Mouse (Mus musculus) liver, embryonic 14.5 days (tissue): Measurements from ENCODE around the gene Cct5. TPM values are rescaled to one million over a fixed set of nuclear protein-coding genes. Genes with fewer than 3 reads are reported as not detected.

Experiments used
- ATAC-seq: fragments of 200-750 bp; cut with Nextera tagmentation; 2 replicates; pipeline ENCODE4 v1.8.0; 2017; ENCODE audit warnings: moderate number of reproducible peaks, mild to moderate bottlenecking, moderate library complexity; ENCODE audit not compliant: insufficient read depth
- DNase-seq, 3 experiments: peaks; one replicate each; pipeline ENCODE4 v3.0.0-alpha.2; 2012 to 2013; ENCODE audit warnings: low read depth in 3 of 3, low spot score in 3 of 3
- H3K27ac ChIP-seq: fragments of 300-500 bp; sonication (generic); 2 replicates; pipeline ENCODE4 v1.5.1; 2014; ENCODE audit warnings: moderate library complexity, mild to moderate bottlenecking, control low read depth, inconsistent platforms
- H3K27me3 ChIP-seq: fragments of 300-500 bp; sonication (generic); 2 replicates; pipeline ENCODE4 v1.6.1; 2014; ENCODE audit warnings: mild to moderate bottlenecking, low read length, moderate library complexity; ENCODE audit not compliant: control insufficient read depth, insufficient read depth
- H3K36me3 ChIP-seq: fragments of 300-500 bp; sonication (generic); replicated peaks from 2 replicates; pipeline ENCODE4 v1.6.1; 2014; ENCODE audit warnings: low read depth; ENCODE audit not compliant: control insufficient read depth, insufficient read depth
- H3K4me1 ChIP-seq, 2 experiments: fragments of 200-500 bp in 1 of 2; fragments of 300-500 bp in 1 of 2; sonication (generic) in 1 of 2; replicated peaks; 2 replicates each; pipeline ENCODE4 v1.6.1; 2012 to 2014; ENCODE audit warnings: antibody characterized with exemption in 1 of 2, inconsistent platforms in 1 of 2, low read length in 1 of 2; ENCODE audit not compliant: control insufficient read depth in 2 of 2, insufficient read depth in 2 of 2
- H3K4me2 ChIP-seq: fragments of 300-500 bp; sonication (generic); 2 replicates; pipeline ENCODE4 v1.6.1; 2014; ENCODE audit warnings: low read depth, mild to moderate bottlenecking, control low read depth, moderate library complexity
- H3K4me3 ChIP-seq, 2 experiments: fragments of 200-500 bp in 1 of 2; fragments of 300-500 bp in 1 of 2; sonication (generic) in 1 of 2; 2 replicates each; pipeline ENCODE4 v1.5.1; 2012 to 2014; ENCODE audit warnings: low read depth in 2 of 2, low read length in 2 of 2, mild to moderate bottlenecking in 2 of 2, control low read depth in 1 of 2, inconsistent platforms in 1 of 2, moderate library complexity in 1 of 2; ENCODE audit not compliant: insufficient read depth in 1 of 2
- H3K9ac ChIP-seq: fragments of 300-500 bp; sonication (generic); replicated peaks from 2 replicates; pipeline ENCODE4 v1.6.1; 2014; ENCODE audit warnings: mild to moderate bottlenecking, control low read depth, moderate library complexity
- H3K9me3 ChIP-seq: fragments of 300-500 bp; sonication (generic); 2 replicates; pipeline ENCODE4 v1.6.1; 2016; ENCODE audit warnings: low read length, mixed read lengths; ENCODE audit not compliant: control insufficient read depth
- CTCF ChIP-seq: IDR thresholded peaks from 2 replicates; pipeline ENCODE4 v1.5.1; 2016; ENCODE audit warnings: antibody characterized with exemption, low read depth, control low read depth
- EP300 ChIP-seq: IDR thresholded peaks from 2 replicates; pipeline ENCODE4 v1.6.1; 2016; ENCODE audit warnings: antibody characterized with exemption, low read depth
- WGBS: fragments of 180-500 bp; shearing (Covaris S2); extraction: QIAGEN DNeasy Blood & Tissue Kit; methylation state at CpG from one replicate; pipeline ENCODE4 v1.1.7; 2014; ENCODE audit not compliant: insufficient replicate concordance; 5-methylcytosine and 5-hydroxymethylcytosine counted together
- polyA plus RNA-seq, 2 experiments: library from polyadenylated mRNA; depleted of rRNA in 1 of 2; stranded (reverse) in 1 of 2; unstranded in 1 of 2; fragments of >200 nt; fragmentation: Nextera tagmentation in 1 of 2; extraction: Ambion mirVana in 1 of 2; gene quantifications; 2 replicates each; pipeline versions ENCODE4 v1.2.1 to v1.2.3; 2012 to 2014

Gene Cct5
- polyA plus RNA-seq, 2 experiments: 167 to 341 TPM

DNA sequence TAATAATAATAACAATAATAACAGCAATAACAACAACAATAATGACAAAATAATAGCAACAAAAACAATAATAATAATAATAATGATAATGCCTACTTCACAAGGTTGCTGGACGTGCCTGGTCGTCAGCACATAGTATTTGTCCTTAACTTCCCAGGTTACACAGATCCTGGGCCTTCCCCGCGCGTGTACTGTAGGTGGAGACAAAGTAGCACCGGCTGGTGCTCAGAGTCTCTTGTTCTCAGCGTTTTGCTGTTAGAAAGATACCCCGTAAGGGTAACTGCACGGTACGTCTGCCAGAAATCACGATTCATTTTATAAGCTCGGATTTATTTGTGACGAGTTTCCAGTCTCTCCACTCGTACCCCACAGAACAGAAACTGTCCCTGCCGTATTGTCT is 822 bp upstream of the Cct5 start:
- WGBS: 3% methylated on average over 15 of the region's 15 CpGs
- H3K27ac ChIP-seq: peak overlapping the region; percentile 82
- peak overlapping the region; percentile 75 to 99 for H3K4me3 ChIP-seq
- H3K9me3 ChIP-seq: no peaks in the 10 kb centered on the region
- H3K4me1 ChIP-seq: peaks cover 6 to 17% of the 10 kb centered on the region in 2 experiments; a peak in 3 of 4 replicates
- H3K4me2 ChIP-seq: peak overlapping the region; percentile 91
- peak in 2 of 3 experiments; percentile 53 to 67 for DNase-seq
- peak overlapping the region; percentile 94 for H3K9ac ChIP-seq
- no peaks in the 10 kb centered on the region for H3K27me3 ChIP-seq
- TF ChIP-seq EP300 (no peak), CTCF (peak; percentile 62)
- peak; percentile 52 for ATAC-seq
- H3K36me3 ChIP-seq: peaks cover 5% of the 10 kb centered on the region

DNA sequence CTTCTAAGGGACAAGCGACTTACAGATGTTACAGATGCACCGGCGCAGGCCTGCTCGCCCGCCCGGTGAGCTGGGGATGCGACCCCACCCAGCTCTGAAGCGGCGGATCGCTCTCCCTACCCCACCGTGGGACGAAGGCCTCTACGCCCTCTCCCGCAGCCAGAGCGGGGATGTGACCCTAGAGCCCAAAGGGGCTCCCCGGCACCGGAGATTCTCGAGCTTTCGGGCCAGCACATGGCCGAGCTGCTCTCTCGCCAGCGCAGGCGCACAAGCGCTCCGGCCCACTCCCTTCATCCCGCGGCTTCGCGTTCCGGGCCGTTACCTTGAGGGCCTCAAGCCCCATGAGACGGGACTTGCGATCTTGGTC is 342 bp downstream of the Cct5 start:
- Histone ChIP-seq H3K9ac (peak overlapping the region; percentile 85), H3K4me2 (peak overlapping the region; percentile 70), H3K27ac (peak overlapping the region; percentile 27), H3K36me3 (peaks cover 13% of the 10 kb centered on the region), H3K27me3 (no peaks in the 10 kb centered on the region), H3K4me3 (peak overlapping the region; percentile 75 to 89), H3K9me3 (no peaks in the 10 kb centered on the region), H3K4me1 (peaks cover 6 to 17% of the 10 kb centered on the region in 2 experiments; a peak in 3 of 4 replicates)
- WGBS: under 1% methylated on average over 33 of the region's 33 CpGs
- ATAC-seq: peak; percentile 68
- DNase-seq: no peak
- TF ChIP-seq EP300 (no peak), CTCF (no peak)

DNA sequence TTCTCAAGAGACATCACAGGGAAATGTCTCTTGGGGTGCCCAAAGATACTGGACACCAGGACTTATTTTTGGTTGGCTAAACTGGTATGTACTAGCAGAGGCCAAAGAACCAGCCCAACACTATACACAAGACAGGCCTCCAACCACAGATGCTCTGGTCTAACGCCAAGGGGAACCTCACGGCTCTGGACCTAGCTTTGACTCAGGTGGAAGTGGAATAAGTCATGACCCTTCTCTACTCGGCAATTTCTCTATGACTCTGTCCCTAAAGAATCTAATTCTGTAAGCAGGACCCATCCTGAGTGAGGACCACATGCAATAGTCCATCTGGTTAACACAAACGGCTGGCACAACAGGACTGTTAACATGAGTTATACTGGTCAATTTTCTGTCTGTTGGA is 1.8 kb downstream of the Cct5 start:
- H3K27me3 ChIP-seq: no peaks in the 10 kb centered on the region
- H3K4me3 ChIP-seq: peak overlapping the region; percentile 75 to 89
- peaks cover 6 to 17% of the 10 kb centered on the region in 2 experiments; a peak in 3 of 4 replicates for H3K4me1 ChIP-seq
- DNase-seq (no peak), ATAC-seq (no peak)
- H3K9me3 ChIP-seq: no peaks in the 10 kb centered on the region
- no peak overlapping the region for H3K27ac ChIP-seq
- TF ChIP-seq EP300 (no peak), CTCF (no peak)
- peaks cover 27% of the 10 kb centered on the region for H3K36me3 ChIP-seq
- H3K4me2 ChIP-seq: peak overlapping the region; percentile 70
- peak overlapping the region; percentile 85 for H3K9ac ChIP-seq
- 35% methylated on average over 4 of the region's 4 CpGs for WGBS

DNA sequence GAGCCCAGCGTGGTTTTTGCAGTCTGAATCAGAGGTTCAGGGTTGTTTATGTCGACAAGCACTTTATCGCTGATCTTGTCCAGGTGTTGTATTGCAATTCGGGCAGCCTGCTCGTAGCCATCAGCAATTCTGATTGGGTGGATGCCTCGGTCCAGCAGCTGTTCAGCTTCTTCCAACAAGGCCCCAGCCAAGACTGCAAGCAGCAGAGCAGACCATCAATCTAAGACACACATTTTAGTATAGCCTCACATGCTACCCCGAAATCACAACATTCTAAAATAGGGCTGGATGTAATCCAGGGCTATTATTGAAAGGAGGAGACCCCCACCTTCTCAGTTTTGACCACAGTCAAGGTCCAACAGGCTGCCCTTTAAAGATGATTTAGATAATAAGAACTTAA is 6.0 kb downstream of the Cct5 start:
- H3K4me2 ChIP-seq: no peak overlapping the region
- peaks cover 6 to 16% of the 10 kb centered on the region in 2 experiments; a peak in 3 of 4 replicates for H3K4me1 ChIP-seq
- no peak overlapping the region for H3K9ac ChIP-seq
- no peak overlapping the region for H3K27ac ChIP-seq
- no peak overlapping the region for H3K4me3 ChIP-seq
- TF ChIP-seq CTCF (no peak), EP300 (no peak)
- H3K27me3 ChIP-seq: no peaks in the 10 kb centered on the region
- H3K9me3 ChIP-seq: no peaks in the 10 kb centered on the region
- no peak for ATAC-seq
- DNase-seq: no peak
- 83% methylated on average over 7 of the region's 7 CpGs for WGBS
- H3K36me3 ChIP-seq: peaks cover 68% of the 10 kb centered on the region

DNA sequence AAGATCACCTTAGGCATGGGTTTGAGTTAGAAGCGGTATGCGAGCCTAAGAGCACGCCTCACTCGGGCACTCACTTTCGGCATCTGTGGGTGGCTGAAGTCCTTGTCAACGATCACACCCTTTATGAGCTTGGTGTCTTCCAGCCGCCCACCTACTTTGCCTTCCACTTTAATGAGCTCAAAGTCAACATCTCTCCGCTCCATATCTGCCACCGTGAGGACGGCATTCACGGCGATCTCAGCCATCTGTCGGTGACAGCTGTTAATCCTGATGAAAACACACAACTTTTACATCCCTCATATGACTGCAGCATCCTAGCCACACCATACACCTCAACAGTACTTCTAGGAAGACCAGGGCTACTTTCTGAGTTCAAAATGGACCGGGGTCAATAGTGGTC is 7.3 kb downstream of the Cct5 start:
- TF ChIP-seq EP300 (no peak), CTCF (no peak)
- H3K4me3 ChIP-seq: no peak overlapping the region
- H3K36me3 ChIP-seq: peaks cover 78% of the 10 kb centered on the region
- 88% methylated on average over 14 of the region's 14 CpGs for WGBS
- H3K4me1 ChIP-seq: peaks cover 0 to 6% of the 10 kb centered on the region in 2 experiments; a peak in 3 of 4 replicates
- no peak overlapping the region for H3K9ac ChIP-seq
- H3K9me3 ChIP-seq: no peaks in the 10 kb centered on the region
- H3K27me3 ChIP-seq: no peaks in the 10 kb centered on the region
- no peak overlapping the region for H3K27ac ChIP-seq
- no peak overlapping the region for H3K4me2 ChIP-seq
- DNase-seq (no peak), ATAC-seq (no peak)
